In the genomic region with DNA sequence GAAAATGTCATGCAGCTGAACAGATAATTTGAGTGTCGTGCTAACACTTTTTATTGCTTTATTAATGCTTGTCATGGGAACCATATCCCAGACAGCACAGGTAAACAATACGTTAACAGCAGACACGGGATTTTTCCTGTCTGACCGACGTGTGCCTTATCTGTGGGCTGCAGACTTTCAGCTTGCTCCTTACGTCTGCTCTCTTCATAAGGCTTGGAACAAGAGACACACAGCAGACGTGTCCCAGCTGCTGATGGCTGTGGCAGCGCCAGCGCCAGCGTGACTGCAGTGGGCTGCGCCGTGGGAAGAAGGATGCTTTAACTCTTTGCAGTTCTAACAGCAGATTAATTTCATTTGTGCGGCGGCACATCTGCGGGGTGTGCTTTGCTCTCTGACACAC, we compare ENCODE assay signal across 9 mouse cellular contexts.
DNase-seq lines count a peak whose midpoint lies in the region; ATAC-seq and TF ChIP-seq lines count a peak whose summit lies in the region.
"Had no signal": no experiment of that assay in that cellular context is flagged by ENCODE, and none has a peak within 500 bp of the region (broad histone marks: within the 10 kb centered on the region; RNA-seq: fewer than 3 reads in every experiment).

No protein-coding gene starts in this region.

- peaks cover 6% of the 10 kb centered on the region for H3K4me1 ChIP-seq in lung, adult 2 months (ENCODE audit: control insufficient read depth, insufficient read depth, low read length)
- H3K4me1 ChIP-seq in heart, embryonic 14.5 days (ENCODE audit: control insufficient read depth in 2 of 2, insufficient read depth in 2 of 2, low read length in 2 of 2), result peaks cover 9 to 11% of the 10 kb centered on the region in 2 experiments
- H3K4me1 ChIP-seq in midbrain, embryonic 14.5 days (ENCODE audit: control insufficient read depth, insufficient read depth, low read length), result peaks cover 32% of the 10 kb centered on the region

- 0 out of 2 replicates have a peak overlapping the region, but pooled peaks have one; percentile 21 for H3K9ac ChIP-seq in heart, embryonic 14.5 days (ENCODE audit: low read length)
- H3K9ac ChIP-seq in midbrain, embryonic 14.5 days (replicated peaks; ENCODE audit: low read length), result peak overlapping the region; percentile 40; the same call in 1 of the 2 replicates

- no peaks in the 10 kb centered on the region for H3K9me3 ChIP-seq in heart, embryonic 14.5 days (ENCODE audit: control insufficient read depth, low read length)
- no peaks in the 10 kb centered on the region for H3K9me3 ChIP-seq in midbrain, embryonic 14.5 days (ENCODE audit: control insufficient read depth, low read length)

- H3K36me3 ChIP-seq in heart, embryonic 14.5 days (ENCODE audit: control insufficient read depth, insufficient read depth, low read length), result no peaks in the 10 kb centered on the region
- no peaks in the 10 kb centered on the region for H3K36me3 ChIP-seq in midbrain, embryonic 14.5 days (ENCODE audit: control insufficient read depth, insufficient read depth, low read length)

- 0 out of 2 replicates have a peak, but pooled peaks have one; percentile 51 for ATAC-seq in heart, embryonic 14.5 days (ENCODE audit: insufficient number of reproducible peaks, insufficient read depth, low FRiP score, low read depth)
- ATAC-seq in midbrain, embryonic 14.5 days (ENCODE audit: low FRiP score, low TSS enrichment), result peak; percentile 79
- no peak for ATAC-seq in CD4-positive, CD25-positive, alpha-beta regulatory T cell, adult 4 months

- WGBS in lung, adult 2 months, result 24% methylated on average over 15 of the region's 15 CpGs
- WGBS in heart, embryonic 14.5 days, result 9% methylated on average over 15 of the region's 15 CpGs
- WGBS in midbrain, embryonic 14.5 days, result 23% methylated on average over 15 of the region's 15 CpGs

- peak overlapping the region; percentile 19 for H3K4me2 ChIP-seq in heart, embryonic 14.5 days (ENCODE audit: low read length)
- peak overlapping the region; percentile 35 for H3K4me2 ChIP-seq in midbrain, embryonic 14.5 days (ENCODE audit: low read length)

- peaks cover 3% of the 10 kb centered on the region; the same call in 1 of the 2 replicates for H3K27me3 ChIP-seq in heart, embryonic 14.5 days (ENCODE audit: control insufficient read depth, insufficient read depth, low read length)
- H3K27me3 ChIP-seq in midbrain, embryonic 14.5 days (ENCODE audit: control insufficient read depth, insufficient read depth, low read length), result no peaks in the 10 kb centered on the region

- H3K27ac ChIP-seq in heart, embryonic 14.5 days (replicated peaks in 1 of 2; ENCODE audit: control insufficient read depth in 1 of 2, insufficient read depth in 1 of 2, low read depth in 2 of 2, low read length in 2 of 2), result peak overlapping the region; percentile 17 to 38; a peak in 3 of 4 replicates
- peak overlapping the region; percentile 15 for H3K27ac ChIP-seq in midbrain, embryonic 14.5 days (replicated peaks; ENCODE audit: low read depth, low read length)

- TF ChIP-seq POLR2A in lung, adult 2 months (IDR thresholded peaks at IDR 0.05; ENCODE audit: borderline replicate concordance, extremely low read depth, low read depth, low read length), result no peak

- H3K4me3 ChIP-seq in lung, adult 2 months (replicated peaks; ENCODE audit: extremely low read depth, low read depth, low read length), result no peak overlapping the region
- no peak overlapping the region for H3K4me3 ChIP-seq in heart, embryonic 14.5 days (ENCODE audit: control insufficient read depth in 1 of 2, insufficient read depth in 1 of 2, low read depth in 1 of 2, low read length in 2 of 2)
- no peak overlapping the region for H3K4me3 ChIP-seq in midbrain, embryonic 14.5 days (replicated peaks; ENCODE audit: low read depth, low read length)
- H3K4me3 ChIP-seq: myocyte had no signal

- TF ChIP-seq CTCF in lung, adult 2 months (IDR thresholded peaks at IDR 0.05; ENCODE audit: insufficient read depth, low read length), result no peak

- DNase-seq in lung, adult 2 months, result peak; percentile 28
- DNase-seq in lung, adult 18-20 months, result no peak
- peak; percentile 47 to 55 for DNase-seq in layer of hippocampus, postnatal 14 days (ENCODE audit: low spot score in 2 of 2)
- DNase-seq in midbrain, embryonic 14.5 days, result peak; percentile 79
- DNase-seq in adrenal gland, postnatal 36 days, result no peak
- no peak for DNase-seq in Muller cell, postnatal 12 days (ENCODE audit: inconsistent ontology term)

Comparison
In these comparisons a context has a peak if more than half of its experiments do, and no peak if none do; other contexts are left out.
1. DNase-seq: peak in lung, adult 2 months (single experiment), layer of hippocampus, postnatal 14 days (2 of 2) and midbrain, embryonic 14.5 days (single experiment); none in lung, adult 18-20 months (0 of 2), adrenal gland, postnatal 36 days (0 of 2) and Muller cell, postnatal 12 days (single experiment).